Comparison of ENCODE assay signal across 28 mouse cellular contexts in the genomic region with DNA sequence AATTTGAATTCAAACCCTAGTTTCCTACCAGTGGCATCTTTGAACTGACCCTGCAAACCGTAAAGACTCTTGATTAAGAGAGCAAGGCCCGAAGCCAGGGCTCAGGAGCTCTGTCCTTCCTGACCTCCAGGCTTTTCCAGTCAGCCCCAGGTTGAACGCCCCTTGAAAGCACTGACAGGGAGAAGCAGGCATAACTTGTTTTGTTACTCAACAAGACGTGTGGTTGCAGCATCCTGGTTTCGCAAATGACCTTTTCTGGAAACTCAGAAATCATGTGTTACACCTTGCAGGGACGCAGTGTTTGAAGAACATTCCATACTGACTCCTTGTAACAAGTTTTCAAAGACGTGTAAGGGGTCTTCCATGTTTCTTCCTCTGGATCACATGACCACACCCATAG. TPM values are rescaled to one million over a fixed set of nuclear protein-coding genes. Genes with fewer than 3 reads are reported as not detected.
DNase-seq lines count a peak whose midpoint lies in the region; ATAC-seq lines count a peak whose summit lies in the region.
"Had no signal": no experiment of that assay in that cellular context is flagged by ENCODE, and none has a peak within 500 bp of the region (broad histone marks: within the 10 kb centered on the region; RNA-seq: fewer than 3 reads in every experiment).

No protein-coding gene starts in this region.

- no peaks in the 10 kb centered on the region for H3K9me3 ChIP-seq in heart, embryonic 12.5 days (replicated peaks)
- H3K9me3 ChIP-seq: forebrain, embryonic 15.5 days; heart, embryonic 10.5 days; limb, embryonic 12.5 days; megakaryocyte, embryonic 14.5 days; midbrain, embryonic 13.5 days; neural tube, embryonic 15.5 days had no signal

- H3K4me2 ChIP-seq in heart, embryonic 12.5 days, result no peak overlapping the region
- H3K4me2 ChIP-seq: forebrain, embryonic 15.5 days; hindbrain, embryonic 14.5 days; limb, embryonic 12.5 days; midbrain, embryonic 13.5 days; neural tube, embryonic 15.5 days had no signal

- peaks cover 45% of the 10 kb centered on the region for H3K36me3 ChIP-seq in heart, embryonic 12.5 days

- DNase-seq in lung, adult 18-20 months, result peak; percentile 71 to 79
- no peak for DNase-seq in lung, postnatal 14 days
- peak; percentile 71 for DNase-seq in lung, postnatal 25 days (ENCODE audit: low spot score)
- no peak for DNase-seq in heart, postnatal 10 days
- no peak for DNase-seq in cerebellum, postnatal 14 days
- DNase-seq: adrenal gland, postnatal 10 days; cerebellum, adult 2 months; cerebellum, postnatal 36 days; gastrocnemius, adult 2 months; heart, postnatal 4 days; kidney, adult 18-20 months; kidney, postnatal 36 days; right cerebral cortex, postnatal 25 days; thymus, adult 18-20 months; thymus, postnatal 25 days had no signal

- H3K9ac ChIP-seq in heart, embryonic 12.5 days, result no peak overlapping the region
- H3K9ac ChIP-seq: forebrain, embryonic 15.5 days; hindbrain, embryonic 14.5 days; limb, embryonic 12.5 days; midbrain, embryonic 13.5 days; neural tube, embryonic 15.5 days had no signal

- 81% methylated on average over 7 of the region's 7 CpGs for WGBS in heart, embryonic 12.5 days

- H3K4me3 ChIP-seq in brown adipose tissue, adult 24 weeks (ENCODE audit: insufficient read depth, low read depth, low read length), result no peak overlapping the region
- H3K4me3 ChIP-seq in heart, embryonic 12.5 days, result no peak overlapping the region
- H3K4me3 ChIP-seq: forebrain, embryonic 15.5 days; gastrocnemius, adult 2 months; heart, embryonic 10.5 days; layer of hippocampus, adult 2 months; left cerebral cortex, adult 2 months; limb, embryonic 12.5 days; megakaryocyte, embryonic 14.5 days; midbrain, embryonic 13.5 days; neural tube, embryonic 15.5 days had no signal

- ATAC-seq in megakaryocyte progenitor cell, adult 5-6 weeks (replicated peaks; ENCODE audit: poor library complexity), result peak; percentile 22; the same call in 1 of the 2 replicates
- no peak for ATAC-seq in heart, embryonic 12.5 days (ENCODE audit: insufficient number of reproducible peaks, low FRiP score)
- ATAC-seq: forebrain, embryonic 15.5 days; midbrain, embryonic 13.5 days; Patski had no signal

- H3K27me3 ChIP-seq in heart, embryonic 12.5 days (replicated peaks), result no peaks in the 10 kb centered on the region
- H3K27me3 ChIP-seq: forebrain, embryonic 15.5 days; limb, embryonic 12.5 days; megakaryocyte, embryonic 14.5 days; neural tube, embryonic 15.5 days; Patski had no signal

- intact Hi-C loops in heart, postnatal 10 days (cut with DNase I), result no loop called here

- H3K4me1 ChIP-seq in brown adipose tissue, adult 24 weeks (ENCODE audit: control insufficient read depth, insufficient read depth, insufficient read length, low read length), result no peaks in the 10 kb centered on the region
- peaks cover 26% of the 10 kb centered on the region for H3K4me1 ChIP-seq in heart, embryonic 12.5 days (replicated peaks)

- H3K27ac ChIP-seq in brown adipose tissue, adult 24 weeks (replicated peaks; ENCODE audit: low read depth, low read length), result peak overlapping the region; percentile 23; the same call in 1 of the 2 replicates
- H3K27ac ChIP-seq in heart, embryonic 12.5 days (ENCODE audit: poor library complexity, severe bottlenecking), result no peak overlapping the region
- H3K27ac ChIP-seq: forebrain, embryonic 15.5 days; gastrocnemius, adult 2 months; heart, embryonic 10.5 days; hindbrain, embryonic 14.5 days; layer of hippocampus, adult 2 months; left cerebral cortex, adult 2 months; limb, embryonic 12.5 days; midbrain, embryonic 13.5 days; neural tube, embryonic 15.5 days had no signal

RNA-seq across cellular contexts. Expression of a gene that starts 5.1 kb away (rescaled TPM):
- 11.9 and 24.7 TPM in 2 replicates for polyA plus RNA-seq in brown adipose tissue, adult 24 weeks (2012; ENCODE audit: insufficient read depth, insufficient read length, missing spikeins)
- total RNA-seq in megakaryocyte progenitor cell, adult 5-6 weeks (2015), result 9.9 and 12.1 TPM in 2 replicates
- total RNA-seq in megakaryocyte progenitor cell, adult 5-6 weeks (2017), result 13.6 and 15.2 TPM in 2 replicates
- 10 to 100 TPM; 42.1 to 42.3 TPM for total RNA-seq in heart, postnatal 10 days (2021)
- polyA plus RNA-seq in heart, embryonic 12.5 days (2016; fragmentation: Nextera tagmentation; extraction: Ambion mirVana), result 37.4 and 40.4 TPM in 2 replicates

RNA-seq across cellular contexts. Expression of a gene that starts 5.2 kb away (rescaled TPM):
- 25.7 and 38.1 TPM in 2 replicates for polyA plus RNA-seq in brown adipose tissue, adult 24 weeks (2012; ENCODE audit: insufficient read depth, insufficient read length, missing spikeins)
- total RNA-seq in megakaryocyte progenitor cell, adult 5-6 weeks (2015), result 30.7 and 44.8 TPM in 2 replicates
- 20.9 and 44.7 TPM in 2 replicates for total RNA-seq in megakaryocyte progenitor cell, adult 5-6 weeks (2017)
- total RNA-seq in heart, postnatal 10 days (2021), result 10 to 100 TPM; 48.6 to 60.9 TPM
- polyA plus RNA-seq in heart, embryonic 12.5 days (2016; fragmentation: Nextera tagmentation; extraction: Ambion mirVana), result 21.4 and 23.8 TPM in 2 replicates

Comparison
In these comparisons a context has a peak if more than half of its experiments do, and no peak if none do; other contexts are left out.
1. DNase-seq: peak in lung, adult 18-20 months (2 of 2) and lung, postnatal 25 days (single experiment); none in lung, postnatal 14 days (single experiment), heart, postnatal 10 days (0 of 2) and cerebellum, postnatal 14 days (0 of 2).